Mouse (Mus musculus): ENCODE measurements around the gene Serpina6. TPM values are rescaled to one million over a fixed set of nuclear protein-coding genes. Genes with fewer than 3 reads are reported as not detected.

The Serpina6 gene
- polyA plus RNA-seq, 1 experiment from 2014 or later: 0.22 TPM

DNA sequence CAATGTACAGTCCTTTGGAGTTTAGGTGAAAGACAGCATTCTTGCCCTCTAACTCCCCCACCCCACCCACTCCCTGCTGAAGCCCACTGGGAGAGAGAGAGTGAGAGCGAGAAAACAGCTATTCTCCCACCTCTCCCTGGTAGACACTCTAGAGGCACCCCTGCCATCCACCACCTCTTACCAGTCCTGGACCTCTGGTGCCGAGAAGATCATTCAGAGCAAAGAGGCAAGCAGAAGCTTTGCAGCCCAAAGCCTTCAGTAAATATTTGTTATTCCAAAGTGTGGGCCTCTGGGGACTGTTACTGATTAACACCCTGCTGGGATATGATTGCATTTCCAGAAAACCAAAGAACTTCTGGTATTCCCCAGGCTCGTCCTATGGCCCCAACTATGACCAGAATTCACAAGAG lies 25.8 kb downstream of the Serpina6 start, which contains the start of gene Serpina10:
TSS of gene Serpina10 (minus strand) at position 242 of the 410 bp plus-strand sequence.
- Histone ChIP-seq H3K9me3 (ENCODE audit: control insufficient read depth, low read length) (no peaks in the 10 kb centered on the region), H3K27me3 (ENCODE audit: control insufficient read depth, insufficient read depth, low read length) (no peaks in the 10 kb centered on the region), H3K4me3 (ENCODE audit: control insufficient read depth in 1 of 2, insufficient read depth in 1 of 2, low read depth in 1 of 2, low read length in 2 of 2) (no peak within 1 kb of the TSS), H3K27ac (replicated peaks in 1 of 2; ENCODE audit: control insufficient read depth in 1 of 2, insufficient read depth in 1 of 2, low read depth in 2 of 2, low read length in 2 of 2) (no peak within 1 kb of the TSS), H3K9ac (ENCODE audit: low read length) (no peak within 1 kb of the TSS), H3K4me1 (ENCODE audit: control insufficient read depth in 2 of 2, insufficient read depth in 2 of 2, low read length in 2 of 2) (no peaks in the 10 kb centered on the region; a peak in 1 of 4 replicates), H3K4me2 (ENCODE audit: low read length) (no peak within 1 kb of the TSS), H3K36me3 (ENCODE audit: control insufficient read depth, insufficient read depth, low read length) (no peaks in the 10 kb centered on the region)
- no peak for ATAC-seq (ENCODE audit: insufficient number of reproducible peaks, insufficient read depth, low FRiP score, low read depth)
- 66% methylated on average over 3 of the region's 3 CpGs for WGBS

DNA sequence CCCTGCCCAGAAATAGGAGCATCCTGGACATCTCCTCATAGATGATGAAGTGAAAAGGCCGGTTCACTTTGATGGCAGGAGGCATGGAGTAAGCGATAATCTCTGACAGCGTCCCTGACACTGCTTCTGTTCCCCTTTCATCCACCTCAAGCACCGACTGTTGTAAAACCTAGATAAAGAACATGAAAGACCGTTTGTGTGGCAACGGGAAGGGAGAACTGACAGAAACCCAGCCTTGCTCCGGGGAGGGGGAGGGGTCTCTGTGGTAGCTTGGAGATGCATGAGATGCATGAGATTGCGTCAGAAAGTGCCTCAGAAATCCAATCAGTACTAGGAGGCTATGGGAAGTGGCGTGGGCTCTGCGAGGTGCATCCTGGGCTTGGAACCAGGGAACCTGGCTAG lies 40.2 kb downstream of the Serpina6 start:
- 0 out of 4 replicates have a peak, but pooled peaks cover 0 to 2% of the 10 kb centered on the region in 2 experiments for H3K4me1 ChIP-seq (ENCODE audit: control insufficient read depth in 2 of 2, insufficient read depth in 2 of 2, low read length in 2 of 2)
- H3K27me3 ChIP-seq (ENCODE audit: control insufficient read depth, insufficient read depth, low read length): no peaks in the 10 kb centered on the region
- H3K36me3 ChIP-seq (ENCODE audit: control insufficient read depth, insufficient read depth, low read length): no peaks in the 10 kb centered on the region
- H3K9me3 ChIP-seq (ENCODE audit: control insufficient read depth, low read length): no peaks in the 10 kb centered on the region
- ATAC-seq (ENCODE audit: insufficient number of reproducible peaks, insufficient read depth, low FRiP score, low read depth): no peak
- WGBS: 34% methylated on average over 10 of the region's 10 CpGs
- H3K4me3 ChIP-seq (ENCODE audit: control insufficient read depth in 1 of 2, insufficient read depth in 1 of 2, low read depth in 1 of 2, low read length in 2 of 2): no peak overlapping the region
- H3K4me2 ChIP-seq (ENCODE audit: low read length): no peak overlapping the region
- no peak overlapping the region for H3K27ac ChIP-seq (replicated peaks in 1 of 2; ENCODE audit: control insufficient read depth in 1 of 2, insufficient read depth in 1 of 2, low read depth in 2 of 2, low read length in 2 of 2)
- no peak overlapping the region for H3K9ac ChIP-seq (ENCODE audit: low read length)

DNA sequence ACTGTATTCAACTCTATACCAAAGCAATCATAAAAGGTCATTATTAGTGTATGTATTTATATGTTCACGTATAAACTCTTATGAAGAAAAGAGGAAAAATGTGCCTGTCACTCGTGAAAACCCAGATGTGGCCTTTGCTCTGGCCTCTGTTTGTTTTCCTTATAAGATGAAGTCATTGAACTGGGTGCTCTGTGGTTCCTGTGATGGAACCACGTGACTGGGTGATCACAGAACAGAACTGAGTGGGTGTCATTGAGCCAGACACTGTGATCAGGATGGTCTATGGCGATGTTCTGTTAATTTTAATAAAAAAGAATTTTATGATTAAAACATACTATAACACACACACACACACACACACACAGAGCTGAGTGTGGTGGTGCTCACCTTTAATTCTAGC lies 41.3 kb downstream of the Serpina6 start:
- H3K27ac ChIP-seq (replicated peaks in 1 of 2; ENCODE audit: control insufficient read depth in 1 of 2, insufficient read depth in 1 of 2, low read depth in 2 of 2, low read length in 2 of 2): no peak overlapping the region
- ATAC-seq (ENCODE audit: insufficient number of reproducible peaks, insufficient read depth, low FRiP score, low read depth): no peak
- no peaks in the 10 kb centered on the region for H3K9me3 ChIP-seq (ENCODE audit: control insufficient read depth, low read length)
- whole genome bisulfite sequencing: 84% methylated on average over 4 of the region's 4 CpGs
- no peaks in the 10 kb centered on the region for H3K27me3 ChIP-seq (ENCODE audit: control insufficient read depth, insufficient read depth, low read length)
- no peak overlapping the region for H3K4me3 ChIP-seq (ENCODE audit: control insufficient read depth in 1 of 2, insufficient read depth in 1 of 2, low read depth in 1 of 2, low read length in 2 of 2)
- no peaks in the 10 kb centered on the region for H3K36me3 ChIP-seq (ENCODE audit: control insufficient read depth, insufficient read depth, low read length)
- no peak overlapping the region for H3K4me2 ChIP-seq (ENCODE audit: low read length)
- no peak overlapping the region for H3K9ac ChIP-seq (ENCODE audit: low read length)
- H3K4me1 ChIP-seq (ENCODE audit: control insufficient read depth in 2 of 2, insufficient read depth in 2 of 2, low read length in 2 of 2): 0 out of 4 replicates have a peak, but pooled peaks cover 0 to 2% of the 10 kb centered on the region in 2 experiments

DNA sequence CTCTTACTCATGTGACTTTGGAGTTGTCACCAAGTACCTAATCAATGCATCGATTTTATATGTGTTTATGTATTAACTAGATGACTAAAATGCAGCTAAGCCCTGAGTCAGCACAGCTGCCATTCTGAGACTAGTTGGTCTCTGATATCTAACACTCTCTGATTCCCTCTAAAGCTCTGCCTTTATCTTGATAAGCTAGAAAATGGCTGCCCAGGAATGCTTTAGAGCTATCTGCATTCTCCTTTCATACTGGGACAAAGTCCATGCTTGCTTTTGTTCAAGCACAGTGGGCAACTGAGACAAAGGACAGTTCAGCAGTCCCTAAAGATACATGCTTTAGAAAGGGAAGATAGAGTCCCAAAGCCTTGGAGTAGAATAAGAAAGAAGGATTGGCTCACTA lies 41.9 kb downstream of the Serpina6 start:
- no peaks in the 10 kb centered on the region for H3K36me3 ChIP-seq (ENCODE audit: control insufficient read depth, insufficient read depth, low read length)
- no peak overlapping the region for H3K4me2 ChIP-seq (ENCODE audit: low read length)
- H3K9ac ChIP-seq (ENCODE audit: low read length): no peak overlapping the region
- 0 out of 4 replicates have a peak, but pooled peaks cover 0 to 2% of the 10 kb centered on the region in 2 experiments for H3K4me1 ChIP-seq (ENCODE audit: control insufficient read depth in 2 of 2, insufficient read depth in 2 of 2, low read length in 2 of 2)
- H3K27ac ChIP-seq (replicated peaks in 1 of 2; ENCODE audit: control insufficient read depth in 1 of 2, insufficient read depth in 1 of 2, low read depth in 2 of 2, low read length in 2 of 2): no peak overlapping the region
- ATAC-seq (ENCODE audit: insufficient number of reproducible peaks, insufficient read depth, low FRiP score, low read depth): no peak
- 90% methylated on average over 1 of the region's 1 CpGs for WGBS
- no peak overlapping the region for H3K4me3 ChIP-seq (ENCODE audit: control insufficient read depth in 1 of 2, insufficient read depth in 1 of 2, low read depth in 1 of 2, low read length in 2 of 2)
- H3K9me3 ChIP-seq (ENCODE audit: control insufficient read depth, low read length): no peaks in the 10 kb centered on the region
- no peaks in the 10 kb centered on the region for H3K27me3 ChIP-seq (ENCODE audit: control insufficient read depth, insufficient read depth, low read length)

DNA sequence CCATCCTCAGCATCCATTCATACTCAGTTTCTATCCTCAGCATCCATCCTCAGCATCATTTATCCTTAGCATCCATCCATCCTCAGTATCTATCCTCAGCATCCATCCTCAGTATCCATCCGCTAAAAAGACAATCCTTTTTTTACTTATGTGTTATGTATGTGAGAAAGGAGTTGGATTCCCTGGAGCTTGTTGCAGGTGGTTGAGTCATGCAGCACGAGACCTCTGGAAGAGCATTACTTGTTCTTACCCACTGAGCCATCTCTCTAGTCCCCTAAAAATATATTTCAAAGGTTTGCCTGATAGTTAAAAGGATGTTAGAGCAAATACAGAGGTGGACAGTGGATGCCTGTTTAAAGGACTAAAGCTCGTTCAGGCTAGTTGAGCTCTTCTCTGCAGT lies 55.2 kb downstream of the Serpina6 start:
- Histone ChIP-seq H3K9ac (ENCODE audit: low read length) (no peak overlapping the region), H3K4me2 (ENCODE audit: low read length) (no peak overlapping the region), H3K36me3 (ENCODE audit: control insufficient read depth, insufficient read depth, low read length) (no peaks in the 10 kb centered on the region), H3K9me3 (ENCODE audit: control insufficient read depth, low read length) (no peaks in the 10 kb centered on the region), H3K4me3 (ENCODE audit: control insufficient read depth in 1 of 2, insufficient read depth in 1 of 2, low read depth in 1 of 2, low read length in 2 of 2) (no peak overlapping the region), H3K4me1 (ENCODE audit: control insufficient read depth in 2 of 2, insufficient read depth in 2 of 2, low read length in 2 of 2) (no peaks in the 10 kb centered on the region; a peak in 1 of 4 replicates), H3K27ac (replicated peaks in 1 of 2; ENCODE audit: control insufficient read depth in 1 of 2, insufficient read depth in 1 of 2, low read depth in 2 of 2, low read length in 2 of 2) (no peak overlapping the region), H3K27me3 (ENCODE audit: control insufficient read depth, insufficient read depth, low read length) (no peaks in the 10 kb centered on the region)
- 78% methylated on average over 3 of the region's 3 CpGs for WGBS
- no peak for ATAC-seq (ENCODE audit: insufficient number of reproducible peaks, insufficient read depth, low FRiP score, low read depth)

DNA sequence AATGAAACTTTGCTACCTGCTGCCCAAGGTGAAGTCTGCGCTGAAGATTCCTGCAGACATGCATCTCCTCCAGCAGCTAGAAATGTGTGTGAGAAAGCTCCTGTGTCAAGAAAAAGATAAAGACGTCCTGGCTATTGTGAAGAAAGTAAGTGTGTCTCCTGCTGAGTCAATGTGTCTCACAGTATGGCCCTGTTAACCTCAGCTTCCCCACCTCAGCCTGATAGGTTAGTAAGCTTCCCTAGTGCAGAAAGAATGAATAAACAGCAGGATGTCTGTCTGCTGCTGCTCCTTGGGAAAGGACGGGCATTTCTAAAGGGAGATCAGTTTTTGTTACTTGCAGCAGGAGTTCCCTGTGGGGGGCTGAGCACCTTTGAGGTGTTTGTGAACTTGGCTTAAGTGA lies 56.6 kb downstream of the Serpina6 start:
- Histone ChIP-seq H3K4me2 (ENCODE audit: low read length) (no peak overlapping the region), H3K27me3 (ENCODE audit: control insufficient read depth, insufficient read depth, low read length) (no peaks in the 10 kb centered on the region), H3K36me3 (ENCODE audit: control insufficient read depth, insufficient read depth, low read length) (no peaks in the 10 kb centered on the region), H3K9me3 (ENCODE audit: control insufficient read depth, low read length) (no peaks in the 10 kb centered on the region), H3K4me3 (ENCODE audit: control insufficient read depth in 1 of 2, insufficient read depth in 1 of 2, low read depth in 1 of 2, low read length in 2 of 2) (no peak overlapping the region), H3K27ac (replicated peaks in 1 of 2; ENCODE audit: control insufficient read depth in 1 of 2, insufficient read depth in 1 of 2, low read depth in 2 of 2, low read length in 2 of 2) (no peak overlapping the region), H3K9ac (ENCODE audit: low read length) (no peak overlapping the region), H3K4me1 (ENCODE audit: control insufficient read depth in 2 of 2, insufficient read depth in 2 of 2, low read length in 2 of 2) (no peaks in the 10 kb centered on the region; a peak in 1 of 4 replicates)
- 29% methylated on average over 3 of the region's 3 CpGs for WGBS
- no peak for ATAC-seq (ENCODE audit: insufficient number of reproducible peaks, insufficient read depth, low FRiP score, low read depth)

DNA sequence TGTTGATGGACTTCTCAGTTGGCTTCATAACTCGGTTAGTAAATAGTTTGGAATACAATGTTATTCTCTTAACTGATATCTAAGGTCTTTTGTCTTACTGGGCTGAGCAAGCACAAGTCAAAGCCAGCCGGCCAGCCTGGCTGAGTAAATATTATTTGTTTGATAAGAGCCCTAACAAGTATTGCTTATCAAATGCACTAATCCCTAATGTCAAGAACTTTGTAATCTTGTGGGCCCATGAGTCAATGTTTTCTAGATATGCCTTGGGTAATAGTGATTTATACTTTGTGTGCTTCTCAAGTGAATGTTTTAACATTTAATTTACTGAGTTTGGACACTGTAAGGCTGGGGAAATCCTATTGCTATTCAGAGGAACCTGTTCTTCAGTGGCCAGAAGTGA lies 58.6 kb downstream of the Serpina6 start:
- Histone ChIP-seq H3K27ac (replicated peaks in 1 of 2; ENCODE audit: control insufficient read depth in 1 of 2, insufficient read depth in 1 of 2, low read depth in 2 of 2, low read length in 2 of 2) (no peak overlapping the region), H3K4me1 (ENCODE audit: control insufficient read depth in 2 of 2, insufficient read depth in 2 of 2, low read length in 2 of 2) (no peaks in the 10 kb centered on the region; a peak in 1 of 4 replicates)

More for the DNA sequence above, 58.6 kb downstream of the Serpina6 start:
- WGBS: 13% methylated on average over 2 of the region's 2 CpGs
- H3K9ac ChIP-seq (ENCODE audit: low read length): no peak overlapping the region
- H3K4me2 ChIP-seq (ENCODE audit: low read length): no peak overlapping the region
- H3K36me3 ChIP-seq (ENCODE audit: control insufficient read depth, insufficient read depth, low read length): no peaks in the 10 kb centered on the region
- H3K9me3 ChIP-seq (ENCODE audit: control insufficient read depth, low read length): no peaks in the 10 kb centered on the region
- H3K27me3 ChIP-seq (ENCODE audit: control insufficient read depth, insufficient read depth, low read length): no peaks in the 10 kb centered on the region
- ATAC-seq (ENCODE audit: insufficient number of reproducible peaks, insufficient read depth, low FRiP score, low read depth): no peak
- no peak overlapping the region for H3K4me3 ChIP-seq (ENCODE audit: control insufficient read depth in 1 of 2, insufficient read depth in 1 of 2, low read depth in 1 of 2, low read length in 2 of 2)
